Mouse (Mus musculus) myocyte (in vitro differentiated cells): ENCODE data around the gene Cldn14. TPM values are rescaled to one million over a fixed set of nuclear protein-coding genes. Genes with fewer than 3 reads are reported as not detected.

ENCODE experiments used
- H3K27me3 ChIP-seq: one replicate; pipeline ENCODE4 v1.6.1; 2011; ENCODE audit not compliant: control insufficient read depth, insufficient read depth, insufficient read length
- H3K36me3 ChIP-seq: one replicate; pipeline ENCODE4 v1.6.1; 2011; ENCODE audit not compliant: control insufficient read depth, insufficient read depth
- H3K4me2 ChIP-seq: one replicate; pipeline ENCODE4 v1.6.1; 2011; ENCODE audit warnings: low read depth, control low read depth
- H3K4me3 ChIP-seq: one replicate; pipeline ENCODE4 v1.5.1; 2011; ENCODE audit warnings: mild to moderate bottlenecking, control low read depth, moderate library complexity
- H3K79me2 ChIP-seq: one replicate; pipeline ENCODE4 v1.6.1; 2011; ENCODE audit not compliant: control insufficient read depth, insufficient read depth
- H3ac ChIP-seq: one replicate; pipeline ENCODE4 v1.6.1; 2011; ENCODE audit not compliant: control insufficient read depth, insufficient read length
- CEBPB ChIP-seq: IDR thresholded peaks from 2 replicates; pipeline ENCODE4 v1.6.1; 2011; ENCODE audit warnings: mild to moderate bottlenecking, moderate library complexity; ENCODE audit not compliant: poor library complexity, insufficient read depth, severe bottlenecking
- E2F4 ChIP-seq: IDR thresholded peaks from one replicate; pipeline ENCODE4 v1.6.1; 2011; ENCODE audit warnings: mild to moderate bottlenecking, control low read depth, moderate library complexity; ENCODE audit not compliant: insufficient read depth
- MAX ChIP-seq: IDR thresholded peaks from one replicate; pipeline ENCODE4 v1.6.1; 2011; ENCODE audit warnings: low read depth, mild to moderate bottlenecking, control low read depth
- MYOD1 ChIP-seq, 3 experiments: IDR thresholded peaks; one replicate each; pipeline ENCODE4 v1.6.1; 2011; ENCODE audit warnings: control low read depth in 2 of 3, low read depth in 2 of 3, mild to moderate bottlenecking in 2 of 3, moderate library complexity in 1 of 3; ENCODE audit not compliant: insufficient read length in 2 of 3, control insufficient read depth in 1 of 3
- MYOG ChIP-seq, 3 experiments: IDR thresholded peaks; one replicate each; pipeline ENCODE4 v1.6.1; 2011; ENCODE audit warnings: control low read depth in 2 of 3, low read depth in 2 of 3, mild to moderate bottlenecking in 2 of 3; ENCODE audit not compliant: insufficient read length in 2 of 3, control insufficient read depth in 1 of 3, insufficient read depth in 1 of 3
- POLR2A ChIP-seq: IDR thresholded peaks from one replicate; pipeline ENCODE4 v1.6.1; 2011; ENCODE audit warnings: low read depth, mild to moderate bottlenecking, control low read depth, moderate library complexity; ENCODE audit not compliant: insufficient read length
- POLR2AphosphoS2 ChIP-seq: IDR thresholded peaks from one replicate; pipeline ENCODE4 v1.6.1; 2011; ENCODE audit warnings: low read depth, control low read depth; ENCODE audit not compliant: insufficient read length
- REST ChIP-seq: IDR thresholded peaks from one replicate; pipeline ENCODE4 v1.6.1; 2011; ENCODE audit warnings: mild to moderate bottlenecking, control low read depth, moderate library complexity; ENCODE audit not compliant: insufficient read depth, insufficient read length
- SRF ChIP-seq: IDR thresholded peaks from one replicate; pipeline ENCODE4 v1.6.1; 2011; ENCODE audit warnings: low read depth; ENCODE audit not compliant: control insufficient read depth, insufficient read length
- TCF12 ChIP-seq: IDR thresholded peaks from one replicate; pipeline ENCODE4 v1.6.1; 2011; ENCODE audit warnings: mild to moderate bottlenecking, control low read depth; ENCODE audit not compliant: poor library complexity, insufficient read depth, severe bottlenecking
- TCF3 ChIP-seq: IDR thresholded peaks from one replicate; pipeline ENCODE4 v1.6.1; 2011; ENCODE audit warnings: low read depth, control low read depth; ENCODE audit not compliant: insufficient read length
- USF1 ChIP-seq: IDR thresholded peaks from one replicate; pipeline ENCODE4 v1.6.1; 2011; ENCODE audit warnings: low read depth, mild to moderate bottlenecking, control low read depth, moderate library complexity
- polyA plus RNA-seq: library from polyadenylated mRNA; unstranded; fragments of >200 nt; fragmentation: generic; extraction: Trizol; gene quantifications from one replicate; pipeline ENCODE4 v1.2.1, GENCODE M21; 2012; ENCODE audit warnings: missing spikeins

Cldn14 gene
- polyA plus RNA-seq, 1 experiment, result 0.07 TPM

- H3K36me3 ChIP-seq, result no peaks in the 10 kb centered on the region
- H3K4me3 ChIP-seq, result no peak overlapping the region
- no peak overlapping the region for H3K4me2 ChIP-seq
- H3ac ChIP-seq, result no peak overlapping the region
- H3K79me2 ChIP-seq, result no peaks in the 10 kb centered on the region
- TF ChIP-seq USF1 (no peak), E2F4 (no peak), POLR2AphosphoS2 (no peak), TCF12 (no peak), MYOD1 (IDR thresholded peaks at IDR 0.05; ENCODE audit: control insufficient read depth in 1 of 3, insufficient read length in 2 of 3, low read depth in 2 of 3) (no peak), POLR2A (no peak), TCF3 (no peak), CEBPB (no peak)
- H3K27me3 ChIP-seq, result no peaks in the 10 kb centered on the region
Measured at GRCm38 (mm10) chr16:93925684-93926247, 82.9 kb downstream of the Cldn14 start.

GRCm38 (mm10) chr16:93923788-93924187 lies 84.8 kb downstream of the Cldn14 start:
- TF ChIP-seq TCF3 (no peak), MAX (no peak), POLR2AphosphoS2 (no peak), E2F4 (no peak), TCF12 (no peak), MYOD1 (IDR thresholded peaks at IDR 0.05; ENCODE audit: control insufficient read depth in 1 of 3, insufficient read length in 2 of 3, low read depth in 2 of 3) (no peak), REST (no peak), USF1 (no peak), POLR2A (no peak), MYOG (IDR thresholded peaks at IDR 0.05; ENCODE audit: control insufficient read depth in 1 of 3, insufficient read depth in 1 of 3, insufficient read length in 2 of 3, low read depth in 2 of 3) (no peak)
- no peaks in the 10 kb centered on the region for H3K79me2 ChIP-seq
- H3K4me2 ChIP-seq, result no peak overlapping the region
- H3ac ChIP-seq, result no peak overlapping the region
- H3K36me3 ChIP-seq, result no peaks in the 10 kb centered on the region
- no peak overlapping the region for H3K4me3 ChIP-seq
- no peaks in the 10 kb centered on the region for H3K27me3 ChIP-seq

- TF ChIP-seq E2F4, result no peak
- no peak for TF ChIP-seq MAX
- no peak for TF ChIP-seq TCF12
- TF ChIP-seq MYOG (IDR thresholded peaks at IDR 0.05; ENCODE audit: control insufficient read depth in 1 of 3, insufficient read depth in 1 of 3, insufficient read length in 2 of 3, low read depth in 2 of 3), result no peak
- TF ChIP-seq REST, result no peak
- TF ChIP-seq CEBPB, result no peak
- no peak for TF ChIP-seq POLR2AphosphoS2
- TF ChIP-seq SRF, result no peak
- TF ChIP-seq TCF3, result no peak
- no peak for TF ChIP-seq USF1
- Histone ChIP-seq H3K36me3 (no peaks in the 10 kb centered on the region), H3K4me3 (no peak overlapping the region), H3K79me2 (no peaks in the 10 kb centered on the region), H3ac (no peak overlapping the region), H3K4me2 (no peak overlapping the region), H3K27me3 (no peaks in the 10 kb centered on the region)
Measured at GRCm38 (mm10) chr16:93922835-93923389, 85.7 kb downstream of the Cldn14 start.

GRCm38 (mm10) chr16:93920673-93921072 lies 88.0 kb downstream of the Cldn14 start:
- no peaks in the 10 kb centered on the region for H3K36me3 ChIP-seq
- no peak overlapping the region for H3K4me3 ChIP-seq
- no peaks in the 10 kb centered on the region for H3K79me2 ChIP-seq
- no peak overlapping the region for H3K4me2 ChIP-seq
- H3ac ChIP-seq, result no peak overlapping the region
- no peaks in the 10 kb centered on the region for H3K27me3 ChIP-seq
- TF ChIP-seq POLR2A, result no peak
- TF ChIP-seq REST, result no peak
- TF ChIP-seq POLR2AphosphoS2, result no peak
- no peak for TF ChIP-seq TCF3
- no peak for TF ChIP-seq SRF
- TF ChIP-seq USF1, result no peak
- TF ChIP-seq MYOD1 (IDR thresholded peaks at IDR 0.05; ENCODE audit: control insufficient read depth in 1 of 3, insufficient read length in 2 of 3, low read depth in 2 of 3), result no peak
- no peak for TF ChIP-seq E2F4
- TF ChIP-seq MYOG (IDR thresholded peaks at IDR 0.05; ENCODE audit: control insufficient read depth in 1 of 3, insufficient read depth in 1 of 3, insufficient read length in 2 of 3, low read depth in 2 of 3), result no peak
- TF ChIP-seq MAX, result no peak
- no peak for TF ChIP-seq TCF12
- no peak for TF ChIP-seq CEBPB

- Histone ChIP-seq H3K27me3 (no peaks in the 10 kb centered on the region), H3K4me2 (no peak overlapping the region), H3K79me2 (no peaks in the 10 kb centered on the region), H3K4me3 (no peak overlapping the region), H3ac (no peak overlapping the region), H3K36me3 (no peaks in the 10 kb centered on the region)
- no peak for TF ChIP-seq POLR2AphosphoS2
- no peak for TF ChIP-seq MAX
- no peak for TF ChIP-seq MYOD1 (IDR thresholded peaks at IDR 0.05; ENCODE audit: control insufficient read depth in 1 of 3, insufficient read length in 2 of 3, low read depth in 2 of 3)
- TF ChIP-seq CEBPB, result no peak
- TF ChIP-seq USF1, result no peak
- TF ChIP-seq MYOG (IDR thresholded peaks at IDR 0.05; ENCODE audit: control insufficient read depth in 1 of 3, insufficient read depth in 1 of 3, insufficient read length in 2 of 3, low read depth in 2 of 3), result no peak
- no peak for TF ChIP-seq E2F4
- TF ChIP-seq POLR2A, result no peak
- no peak for TF ChIP-seq TCF3
- TF ChIP-seq SRF, result no peak
- TF ChIP-seq REST, result no peak
- no peak for TF ChIP-seq TCF12
Measured at GRCm38 (mm10) chr16:93919189-93919588, 89.4 kb downstream of the Cldn14 start.
